ENCODE assay signal across 7 mouse cellular contexts in genomic region chr15:84987020-84987815, GRCm38 (mm10). TPM values are rescaled to one million over a fixed set of nuclear protein-coding genes. Genes with fewer than 3 reads are reported as not detected.
DNase-seq lines count a peak whose midpoint lies in the region; ATAC-seq and TF ChIP-seq lines count a peak whose summit lies in the region.

No protein-coding gene starts in this region.

- H3K9ac ChIP-seq in forebrain, embryonic 11.5 days (ENCODE audit: low read length): peak overlapping the region; percentile 87

- peak overlapping the region; percentile 67 for H3K27ac ChIP-seq in spleen, adult 2 months (ENCODE audit: insufficient read depth, low read length)
- no peak overlapping the region for H3K27ac ChIP-seq in forebrain, embryonic 11.5 days (ENCODE audit: low read depth, low read length)

- peak overlapping the region; percentile 73 for H3K4me3 ChIP-seq in spleen, adult 2 months (ENCODE audit: extremely low read depth, insufficient read depth, insufficient read length)
- peak overlapping the region; percentile 88 for H3K4me3 ChIP-seq in forebrain, embryonic 11.5 days (ENCODE audit: low read depth, low read length)

- peak overlapping the region; percentile 78 for H3K4me2 ChIP-seq in forebrain, embryonic 11.5 days (ENCODE audit: low read depth, low read length, severe bottlenecking)

- no peaks in the 10 kb centered on the region for H3K9me3 ChIP-seq in forebrain, embryonic 11.5 days (ENCODE audit: control insufficient read depth, low read length)

- no peaks in the 10 kb centered on the region for H3K27me3 ChIP-seq in spleen, adult 2 months (ENCODE audit: control insufficient read depth, insufficient read depth, low read length)
- no peaks in the 10 kb centered on the region for H3K27me3 ChIP-seq in forebrain, embryonic 11.5 days (ENCODE audit: control insufficient read depth, insufficient read depth, low read length)

- under 1% methylated on average over 50 of the region's 53 CpGs for WGBS in spleen, adult 2 months
- 1% methylated on average over 38 of the region's 53 CpGs for WGBS in forebrain, embryonic 11.5 days

- DNase-seq in spleen, adult 2 months (ENCODE audit: low read depth in 1 of 2, low spot score in 2 of 2): no peak
- DNase-seq in spleen, adult 12 weeks (ENCODE audit: low spot score): no peak
- DNase-seq in adrenal gland, postnatal 25 days: peak; percentile 64
- DNase-seq in forebrain, embryonic 11.5 days (ENCODE audit: low spot score): peak; percentile 80
- peak; percentile 51 for DNase-seq in lung, postnatal 14 days
- DNase-seq in right cerebral cortex, postnatal 4 days: peak; percentile 60

- TF ChIP-seq POLR2A in spleen, adult 2 months (IDR thresholded peaks at IDR 0.05; ENCODE audit: low read depth, low read length): no peak

- no peak for TF ChIP-seq CTCF in spleen, adult 2 months (IDR thresholded peaks at IDR 0.05; ENCODE audit: extremely low read depth, insufficient read depth, insufficient read length, insufficient replicate concordance)

- no peaks in the 10 kb centered on the region for H3K36me3 ChIP-seq in spleen, adult 2 months (ENCODE audit: control insufficient read depth, insufficient read depth, low read length)
- no peaks in the 10 kb centered on the region for H3K36me3 ChIP-seq in forebrain, embryonic 11.5 days (ENCODE audit: control insufficient read depth, insufficient read depth, low read length)

- ATAC-seq in forebrain, embryonic 11.5 days (replicated peaks; ENCODE audit: low FRiP score): peak; percentile 49
- peak; percentile 12 for ATAC-seq in inflammation-experienced regulatory T-cells, adult 6 months

- H3K4me1 ChIP-seq in spleen, adult 2 months (ENCODE audit: control insufficient read depth, insufficient read depth, insufficient read length): peaks cover 26% of the 10 kb centered on the region; the same call in 1 of the 2 replicates
- peaks cover 4% of the 10 kb centered on the region; the same call in 1 of the 2 replicates for H3K4me1 ChIP-seq in forebrain, embryonic 11.5 days (replicated peaks; ENCODE audit: control insufficient read depth, insufficient read depth, low read length)

RNA-seq across cellular contexts. Expression of gene 5031439G07Rik, which starts 1.1 kb away (rescaled TPM):
- 27.1 and 32.8 TPM in 2 replicates for polyA plus RNA-seq in spleen, adult 2 months (2012; rRNA removed)
- total RNA-seq in adrenal gland, postnatal 25 days (2021): 18.6 and 28.8 TPM in 2 replicates
- polyA plus RNA-seq in forebrain, embryonic 11.5 days (2014; fragmentation: Nextera tagmentation; extraction: Ambion mirVana): 16.2 and 28.6 TPM in 2 replicates
- polyA plus RNA-seq in inflammation-experienced regulatory T-cells, adult 6 months (2017; shearing (Covaris generic)): 1 to 10 TPM; 1.1 to 1.9 (median 1.3) TPM

RNA-seq across cellular contexts. Expression of gene Upk3a, which starts 29.7 kb away (rescaled TPM):
- polyA plus RNA-seq in spleen, adult 2 months (2012; rRNA removed): not detected in 2 replicates
- not detected in 2 replicates for total RNA-seq in adrenal gland, postnatal 25 days (2021)
- polyA plus RNA-seq in forebrain, embryonic 11.5 days (2014; fragmentation: Nextera tagmentation; extraction: Ambion mirVana): not detected in 2 replicates
- not detected for polyA plus RNA-seq in inflammation-experienced regulatory T-cells, adult 6 months (2017; shearing (Covaris generic))

RNA-seq across cellular contexts. Expression of gene Fam118a, which starts 41.5 kb away (rescaled TPM):
- polyA plus RNA-seq in spleen, adult 2 months (2012; rRNA removed): 3.9 and 4.0 TPM in 2 replicates
- total RNA-seq in adrenal gland, postnatal 25 days (2021): 9.0 and 15.8 TPM in 2 replicates
- polyA plus RNA-seq in forebrain, embryonic 11.5 days (2014; fragmentation: Nextera tagmentation; extraction: Ambion mirVana): 25.3 and 27.4 TPM in 2 replicates
- polyA plus RNA-seq in inflammation-experienced regulatory T-cells, adult 6 months (2017; shearing (Covaris generic)): 10 to 100 TPM; 27.4 to 43.6 (median 41.6) TPM

Comparison
In these comparisons a context has a peak if more than half of its experiments do, and no peak if none do; other contexts are left out.
1. DNase-seq: peak in adrenal gland, postnatal 25 days (single experiment), forebrain, embryonic 11.5 days (single experiment), lung, postnatal 14 days (single experiment) and right cerebral cortex, postnatal 4 days (single experiment); none in spleen, adult 2 months (0 of 2) and spleen, adult 12 weeks (single experiment).